Mouse (Mus musculus) liver, adult 2 months (tissue): ENCODE measurements around the gene Cd28.

Experiments used
- CTCF ChIP-seq: fragments of 200-500 bp; IDR thresholded peaks from 2 replicates; pipeline ENCODE4 v1.5.1; 2011; ENCODE audit warnings: low read depth, low read length, control low read depth
- POLR2A ChIP-seq: fragments of 200-500 bp; IDR thresholded peaks from 2 replicates; pipeline ENCODE4 v1.6.1; 2011; ENCODE audit warnings: low read length, control low read depth; ENCODE audit not compliant: insufficient read depth; ENCODE audit errors: extremely low read depth

DNA sequence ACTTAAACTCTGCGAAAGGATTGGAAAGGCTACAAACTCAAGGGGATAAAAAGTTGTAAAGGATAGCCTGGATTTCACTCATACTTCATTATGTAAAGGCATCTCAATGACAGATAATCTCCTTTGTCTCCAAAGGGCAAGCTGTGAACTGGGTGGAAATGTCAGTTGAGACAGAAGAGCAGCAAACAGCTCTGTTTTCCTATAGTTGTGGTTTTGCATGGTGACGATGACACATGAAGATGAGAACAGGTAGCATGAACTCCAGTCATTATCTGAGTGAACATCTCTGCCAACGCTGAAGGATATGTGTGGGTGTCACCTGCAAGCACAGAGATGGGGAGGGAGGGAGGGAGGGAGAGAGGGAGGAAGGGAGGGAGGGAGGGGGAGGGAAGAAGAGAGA lies 60.3 kb downstream of the Cd28 start:
- TF ChIP-seq CTCF (no peak), POLR2A (no peak)
